Mouse (Mus musculus): Measurements from ENCODE around the gene Cyp2b19. TPM values are rescaled to one million over a fixed set of nuclear protein-coding genes. Genes with fewer than 3 reads are reported as not detected.

Gene Cyp2b19
- polyA plus RNA-seq, 1 experiment from 2014 or later = not detected

GRCm38 (mm10) chr7:26800996-26801395, 44.1 kb downstream of the Cyp2b19 start:
- Histone ChIP-seq H3K27ac (ENCODE audit: low read depth, low read length) (no peak overlapping the region), H3K4me2 (replicated peaks; ENCODE audit: low read depth) (no peak overlapping the region), H3K9me3 (ENCODE audit: control insufficient read depth) (no peaks in the 10 kb centered on the region), H3K27me3 (replicated peaks; ENCODE audit: control insufficient read depth, insufficient read depth, low read length) (no peaks in the 10 kb centered on the region), H3K36me3 (ENCODE audit: control insufficient read depth, insufficient read depth) (no peaks in the 10 kb centered on the region), H3K4me1 (replicated peaks; ENCODE audit: control insufficient read depth, insufficient read depth, low read length) (no peaks in the 10 kb centered on the region), H3K9ac (ENCODE audit: low read depth, low read length) (no peak overlapping the region), H3K4me3 (ENCODE audit: low read depth, low read length) (no peak overlapping the region)
- ATAC-seq = no peak
- TF ChIP-seq CTCF (IDR thresholded peaks at IDR 0.05; ENCODE audit: low read depth) = no peak
- WGBS = 88% methylated on average over 1 of the region's 1 CpGs

GRCm38 (mm10) chr7:26808592-26808991, 51.6 kb downstream of the Cyp2b19 start, which contains the start of gene Cyp2g1:
Cyp2g1 (plus strand) TSS chr7:26808892.
- Histone ChIP-seq H3K4me3 (ENCODE audit: low read depth, low read length) (no peak within 1 kb of the TSS), H3K9ac (ENCODE audit: low read depth, low read length) (no peak within 1 kb of the TSS), H3K36me3 (ENCODE audit: control insufficient read depth, insufficient read depth) (no peaks in the 10 kb centered on the region), H3K9me3 (ENCODE audit: control insufficient read depth) (no peaks in the 10 kb centered on the region), H3K27ac (ENCODE audit: low read depth, low read length) (no peak within 1 kb of the TSS), H3K4me2 (replicated peaks; ENCODE audit: low read depth) (no peak within 1 kb of the TSS), H3K27me3 (replicated peaks; ENCODE audit: control insufficient read depth, insufficient read depth, low read length) (no peaks in the 10 kb centered on the region), H3K4me1 (replicated peaks; ENCODE audit: control insufficient read depth, insufficient read depth, low read length) (no peaks in the 10 kb centered on the region)
- TF ChIP-seq CTCF (IDR thresholded peaks at IDR 0.05; ENCODE audit: low read depth) = no peak
- ATAC-seq = no peak
- 70% methylated on average over 2 of the region's 2 CpGs for WGBS

Other genes with a start within 250 kb of the Cyp2b19 start
- not detected in 2 replicates for gene Nlrp9a, start 222.1 kb upstream of the Cyp2b19 start, polyA plus RNA-seq (2015; fragmentation: Nextera tagmentation; extraction: Ambion mirVana)
- gene Vmn1r185, start 138.7 kb upstream of the Cyp2b19 start, polyA plus RNA-seq (2015; fragmentation: Nextera tagmentation; extraction: Ambion mirVana) = not detected in 2 replicates
- gene Cyp2b23, start 70.7 kb upstream of the Cyp2b19 start, polyA plus RNA-seq (2015; fragmentation: Nextera tagmentation; extraction: Ambion mirVana) = not detected in 2 replicates
- not detected in 2 replicates for gene Cyp2g1, start 51.8 kb downstream of the Cyp2b19 start, polyA plus RNA-seq (2015; fragmentation: Nextera tagmentation; extraction: Ambion mirVana)
- not detected in 2 replicates for gene Cyp2a5, start 78.2 kb downstream of the Cyp2b19 start, polyA plus RNA-seq (2015; fragmentation: Nextera tagmentation; extraction: Ambion mirVana)
- gene Cyp2a22, start 182.2 kb downstream of the Cyp2b19 start, polyA plus RNA-seq (2015; fragmentation: Nextera tagmentation; extraction: Ambion mirVana) = not detected in 2 replicates

All from intestine, postnatal 0 days (tissue).